Comparison of ENCODE assay signal across 21 mouse cellular contexts in genomic region chr6:17408094-17408493, GRCm38 (mm10). TPM values are rescaled to one million over a fixed set of nuclear protein-coding genes. Genes with fewer than 3 reads are reported as not detected.
DNase-seq lines count a peak whose midpoint lies in the region; ATAC-seq and TF ChIP-seq lines count a peak whose summit lies in the region.
"Had no signal": no experiment of that assay in that cellular context is flagged by ENCODE, and none has a peak within 500 bp of the region (broad histone marks: within the 10 kb centered on the region; RNA-seq: fewer than 3 reads in every experiment).

No protein-coding gene starts in this region.

- no peak overlapping the region for H3K4me3 ChIP-seq in embryonic fibroblast, embryonic 13.5 days (ENCODE audit: insufficient read depth, low read length)
- H3K4me3 ChIP-seq: embryonic facial prominence, embryonic 12.5 days; forebrain, embryonic 15.5 days; heart, embryonic 13.5 days; hindbrain, embryonic 12.5 days had no signal

- TF ChIP-seq CTCF in embryonic fibroblast, embryonic 13.5 days (IDR thresholded peaks at IDR 0.05; ENCODE audit: borderline replicate concordance, insufficient read depth, low read length), result no peak

- peak overlapping the region; percentile 30; the same call in 1 of the 2 replicates for H3K27ac ChIP-seq in embryonic fibroblast, embryonic 13.5 days (ENCODE audit: insufficient read depth, low read length)
- H3K27ac ChIP-seq: embryonic facial prominence, embryonic 12.5 days; forebrain, embryonic 15.5 days; heart, embryonic 13.5 days; hindbrain, embryonic 12.5 days had no signal

- DNase-seq in urinary bladder, postnatal 14 days (ENCODE audit: low spot score), result peak; percentile 24
- no peak for DNase-seq in urinary bladder, postnatal 25 days (ENCODE audit: low spot score)
- peak; percentile 85 for DNase-seq in Muller cell, postnatal 12 days (ENCODE audit: inconsistent ontology term)
- DNase-seq in layer of hippocampus, adult 18-20 months (ENCODE audit: low spot score in 2 of 2), result no peak
- no peak for DNase-seq in gastrocnemius, postnatal 10 days
- DNase-seq: adrenal gland, postnatal 14 days; B cell, adult 2 months; cerebellum, adult 8-10 months; cerebellum, postnatal 25 days; heart, postnatal 4 days; kidney, adult 8-10 months had no signal

- H3K4me1 ChIP-seq in embryonic fibroblast, embryonic 13.5 days (ENCODE audit: control insufficient read depth, insufficient read depth, low read length), result peaks cover 22% of the 10 kb centered on the region
- H3K4me1 ChIP-seq: embryonic facial prominence, embryonic 12.5 days; forebrain, embryonic 15.5 days; hindbrain, embryonic 12.5 days had no signal

- no peak for TF ChIP-seq POLR2A in embryonic fibroblast, embryonic 13.5 days (IDR thresholded peaks at IDR 0.05; ENCODE audit: low read depth, low read length)

- ATAC-seq in monocyte, adult 5-6 weeks (replicated peaks; ENCODE audit: insufficient number of reproducible peaks, low FRiP score, low TSS enrichment, poor library complexity, severe bottlenecking), result no peak
- no peak for ATAC-seq in erythroblast, adult 5-6 weeks (replicated peaks; ENCODE audit: low FRiP score, poor library complexity, severe bottlenecking)
- ATAC-seq: forebrain, embryonic 15.5 days; hindbrain, embryonic 16.5 days; inflammation-experienced regulatory T-cells, adult 6 months; intestine, postnatal 0 days had no signal

RNA-seq across cellular contexts. Expression of gene Met, which starts 55.5 kb away (rescaled TPM):
- 14.7 TPM in 2 replicates for polyA plus RNA-seq in embryonic fibroblast, embryonic 13.5 days (2011; ENCODE audit: insufficient read length, low read depth, missing spikeins)
- 1.0 to 1.6 TPM (median 1.2 TPM) in 3 replicates for total RNA-seq in monocyte, adult 5-6 weeks (2017)
- total RNA-seq in layer of hippocampus, adult 18-20 months (2021), result 1 to 10 TPM; 1.7 to 3.2 TPM
- 4.0 and 5.0 TPM in 2 replicates for total RNA-seq in erythroblast, adult 5-6 weeks (2015; ENCODE audit: low replicate concordance)
- 2.2 and 2.5 TPM in 2 replicates for total RNA-seq in erythroblast, adult 5-6 weeks (2017; ENCODE audit: low replicate concordance)
- 10 to 100 TPM in 1 of 2 experiments, 1 to 10 TPM in 1; 8.8 to 12.9 TPM for total RNA-seq in gastrocnemius, postnatal 10 days (2021)

Comparison
In these comparisons a context has a peak if more than half of its experiments do, and no peak if none do; other contexts are left out.
1. DNase-seq: peak in urinary bladder, postnatal 14 days (single experiment) and Muller cell, postnatal 12 days (single experiment); none in urinary bladder, postnatal 25 days (single experiment), layer of hippocampus, adult 18-20 months (0 of 2) and gastrocnemius, postnatal 10 days (single experiment).